8 mouse cellular contexts compared by ENCODE assay signal in the genomic region with DNA sequence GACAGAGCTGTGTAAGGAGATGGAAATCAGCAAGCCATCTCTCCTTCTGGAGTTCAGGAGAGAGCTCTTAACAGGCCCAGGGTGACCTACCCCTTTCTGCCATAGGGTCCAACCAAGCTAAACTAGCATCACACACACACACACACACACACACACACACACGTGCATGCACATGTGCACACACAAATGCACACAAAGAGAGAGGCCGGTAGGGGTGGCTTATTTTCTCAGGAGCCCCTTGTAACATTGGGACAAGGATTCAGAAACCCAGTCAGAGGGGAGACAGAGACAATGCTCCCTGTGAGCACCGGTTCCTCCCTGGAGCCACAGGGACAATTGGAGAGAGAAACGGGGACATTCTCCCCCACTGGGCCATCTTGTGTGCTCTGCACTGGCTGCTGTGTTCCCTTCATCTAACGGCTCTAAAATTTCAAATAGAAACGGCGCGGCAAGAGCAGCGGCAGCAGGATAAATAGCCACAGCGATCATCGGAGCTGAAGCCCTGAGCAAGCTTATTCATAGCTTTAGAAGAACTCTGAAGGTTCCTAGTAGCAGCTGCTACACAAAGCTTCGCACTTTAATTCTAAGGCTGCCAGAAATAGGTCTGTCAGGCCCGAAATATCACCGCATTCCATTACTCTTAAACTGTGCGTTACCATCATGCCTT. TPM values are rescaled to one million over a fixed set of nuclear protein-coding genes. Genes with fewer than 3 reads are reported as not detected.
DNase-seq lines count a peak whose midpoint lies in the region; ATAC-seq and TF ChIP-seq lines count a peak whose summit lies in the region.

No protein-coding gene starts in this region.

- 16% methylated on average over 15 of the region's 15 CpGs for WGBS in heart, embryonic 12.5 days
- 6% methylated on average over 15 of the region's 15 CpGs for WGBS in forebrain, embryonic 10.5 days
- whole genome bisulfite sequencing in limb, embryonic 15.5 days = 14% methylated on average over 15 of the region's 15 CpGs

- intact Hi-C loops in heart, postnatal 10 days (cut with DNase I) = loop anchor here (2.0 kb wide), 1 partner anchor 18 kb away; no protein-coding TSS in a partner anchor
- intact Hi-C loops in gastrocnemius, postnatal 36 days (cut with DNase I) = no loop called here

- in situ Hi-C loops in ES-E14 (cut with MboI; ENCODE audit: low sequenced_read_pairs in 2 of 2, unreplicated experiment in 2 of 2) = no loop called here

- H3K4me2 ChIP-seq in heart, embryonic 12.5 days = peak overlapping the region; percentile 52
- peak overlapping the region; percentile 19; the same call in 1 of the 2 replicates for H3K4me2 ChIP-seq in limb, embryonic 15.5 days

- no peaks in the 10 kb centered on the region for H3K27me3 ChIP-seq in heart, embryonic 12.5 days (replicated peaks)
- H3K27me3 ChIP-seq in forebrain, embryonic 10.5 days (ENCODE audit: poor library complexity, severe bottlenecking) = peaks cover 38% of the 10 kb centered on the region
- H3K27me3 ChIP-seq in limb, embryonic 15.5 days = no peaks in the 10 kb centered on the region

- DNase-seq in heart, postnatal 10 days = no peak
- no peak for DNase-seq in ES-E14 (ENCODE audit: low read depth, low spot score)
- no peak for DNase-seq in forebrain, embryonic 10.5 days (ENCODE audit: extremely low spot score, low spot score)
- DNase-seq in spleen, postnatal 4 days (ENCODE audit: low spot score in 2 of 2) = no peak
- DNase-seq in gastrocnemius, postnatal 36 days = no peak
- no peak for DNase-seq in testis, postnatal 14 days (ENCODE audit: low spot score)

- 0 out of 2 replicates have a peak, but pooled peaks cover 4% of the 10 kb centered on the region for H3K9me3 ChIP-seq in heart, embryonic 12.5 days (replicated peaks)
- no peaks in the 10 kb centered on the region for H3K9me3 ChIP-seq in ES-E14 (ENCODE audit: control insufficient read depth, insufficient read depth, low read depth, low read length)
- no peaks in the 10 kb centered on the region for H3K9me3 ChIP-seq in forebrain, embryonic 10.5 days
- no peaks in the 10 kb centered on the region for H3K9me3 ChIP-seq in limb, embryonic 15.5 days

- no peak overlapping the region for H3K4me3 ChIP-seq in heart, embryonic 12.5 days
- peak overlapping the region in 1 of 2 experiments; percentile 1; a peak in 1 of 4 replicates for H3K4me3 ChIP-seq in ES-E14 (ENCODE audit: insufficient read depth in 1 of 2, low read depth in 1 of 2, low read length in 2 of 2, poor library complexity in 1 of 2, severe bottlenecking in 1 of 2)
- H3K4me3 ChIP-seq in forebrain, embryonic 10.5 days = peak overlapping the region; percentile 37
- H3K4me3 ChIP-seq in limb, embryonic 15.5 days = no peak overlapping the region

- peaks cover 31% of the 10 kb centered on the region for H3K4me1 ChIP-seq in heart, embryonic 12.5 days (replicated peaks)
- peaks cover 3 to 14% of the 10 kb centered on the region in 2 experiments for H3K4me1 ChIP-seq in ES-E14 (ENCODE audit: control insufficient read depth in 2 of 2, insufficient read depth in 2 of 2, low read length in 2 of 2, poor library complexity in 1 of 2)
- peaks cover 34% of the 10 kb centered on the region for H3K4me1 ChIP-seq in forebrain, embryonic 10.5 days
- H3K4me1 ChIP-seq in limb, embryonic 15.5 days = peaks cover 39% of the 10 kb centered on the region

- H3K36me3 ChIP-seq in heart, embryonic 12.5 days = no peaks in the 10 kb centered on the region
- H3K36me3 ChIP-seq in ES-E14 (ENCODE audit: control insufficient read depth, insufficient read depth, low read length, poor library complexity, severe bottlenecking) = no peaks in the 10 kb centered on the region
- no peaks in the 10 kb centered on the region for H3K36me3 ChIP-seq in forebrain, embryonic 10.5 days (replicated peaks)
- no peaks in the 10 kb centered on the region for H3K36me3 ChIP-seq in limb, embryonic 15.5 days

- no peak for ATAC-seq in heart, embryonic 12.5 days (ENCODE audit: insufficient number of reproducible peaks, low FRiP score)
- 0 out of 2 replicates have a peak, but pooled peaks have one; percentile 3 for ATAC-seq in limb, embryonic 15.5 days (ENCODE audit: insufficient number of reproducible peaks, low FRiP score, low TSS enrichment, low read depth)

- peak overlapping the region; percentile 54 for H3K9ac ChIP-seq in heart, embryonic 12.5 days
- peak overlapping the region; percentile 34; the same call in 1 of the 2 replicates for H3K9ac ChIP-seq in ES-E14 (ENCODE audit: insufficient read depth, low read depth, low read length, poor library complexity, severe bottlenecking)
- H3K9ac ChIP-seq in limb, embryonic 15.5 days = 0 out of 2 replicates have a peak overlapping the region, but pooled peaks have one; percentile 1

- peak overlapping the region; percentile 84 for H3K27ac ChIP-seq in heart, embryonic 12.5 days (ENCODE audit: poor library complexity, severe bottlenecking)
- H3K27ac ChIP-seq in ES-E14 (ENCODE audit: insufficient read depth, low read depth, low read length, poor library complexity, severe bottlenecking) = no peak overlapping the region
- peak overlapping the region; percentile 90 for H3K27ac ChIP-seq in forebrain, embryonic 10.5 days
- H3K27ac ChIP-seq in limb, embryonic 15.5 days = peak overlapping the region; percentile 86

TF ChIP-seq in ES-E14, 5 proteins besides CTCF, POLR2A, EP300 and RAD21:
- TF ChIP-seq CHD2 (IDR thresholded peaks at IDR 0.05; ENCODE audit: low read depth, low read length) (no peak), MAFK (IDR thresholded peaks at IDR 0.05; ENCODE audit: insufficient read depth, low read depth, low read length) (no peak), ZNF384 (IDR thresholded peaks at IDR 0.05; ENCODE audit: low read depth, low read length) (no peak)

RNA-seq across cellular contexts. Expression of gene Ctdsp2, which starts 21.7 kb away (rescaled TPM):
- polyA plus RNA-seq in heart, embryonic 12.5 days (2016; fragmentation: Nextera tagmentation; extraction: Ambion mirVana) = 54.0 and 54.6 TPM in 2 replicates
- 100 to 1,000 TPM; 131 to 149 TPM for total RNA-seq in heart, postnatal 10 days (2021)
- total RNA-seq in ES-E14 (2012; rRNA removed) = 28.5 and 38.1 TPM in 2 replicates
- 42.3 and 42.5 TPM in 2 replicates for polyA plus RNA-seq in forebrain, embryonic 10.5 days (2016; fragmentation: Nextera tagmentation; extraction: Ambion mirVana)
- polyA plus RNA-seq in limb, embryonic 15.5 days (2015; fragmentation: Nextera tagmentation; extraction: Ambion mirVana) = 72.2 and 85.8 TPM in 2 replicates
- total RNA-seq in gastrocnemius, postnatal 36 days (2021) = 100 to 1,000 TPM in 1 of 2 experiments, 10 to 100 TPM in 1; 83.2 to 103 TPM

RNA-seq across cellular contexts. Expression of gene Avil, which starts 43.7 kb away (rescaled TPM):
- 0.19 and 0.22 TPM in 2 replicates for polyA plus RNA-seq in heart, embryonic 12.5 days (2016; fragmentation: Nextera tagmentation; extraction: Ambion mirVana)
- under 1 TPM; 0.14 to 0.17 TPM for total RNA-seq in heart, postnatal 10 days (2021)
- 0.18 and 0.32 TPM in 2 replicates for total RNA-seq in ES-E14 (2012; rRNA removed)
- polyA plus RNA-seq in forebrain, embryonic 10.5 days (2016; fragmentation: Nextera tagmentation; extraction: Ambion mirVana) = 0.06 and 0.10 TPM in 2 replicates
- polyA plus RNA-seq in limb, embryonic 15.5 days (2015; fragmentation: Nextera tagmentation; extraction: Ambion mirVana) = 0.50 and 0.71 TPM in 2 replicates
- 1 to 10 TPM; 1.8 to 2.0 TPM for total RNA-seq in gastrocnemius, postnatal 36 days (2021)

RNA-seq across cellular contexts. Expression of gene Atp23, which starts 55.7 kb away (rescaled TPM):
- 8.2 and 10.0 TPM in 2 replicates for polyA plus RNA-seq in heart, embryonic 12.5 days (2016; fragmentation: Nextera tagmentation; extraction: Ambion mirVana)
- total RNA-seq in heart, postnatal 10 days (2021) = 1 to 10 TPM; 2.4 to 4.0 TPM
- total RNA-seq in ES-E14 (2012; rRNA removed) = 12.1 and 12.2 TPM in 2 replicates
- 19.9 and 21.2 TPM in 2 replicates for polyA plus RNA-seq in forebrain, embryonic 10.5 days (2016; fragmentation: Nextera tagmentation; extraction: Ambion mirVana)
- polyA plus RNA-seq in limb, embryonic 15.5 days (2015; fragmentation: Nextera tagmentation; extraction: Ambion mirVana) = 14.3 and 14.5 TPM in 2 replicates
- total RNA-seq in gastrocnemius, postnatal 36 days (2021) = 1 to 10 TPM; 1.3 to 1.7 TPM

Comparison
In these comparisons a context has a peak if more than half of its experiments do, and no peak if none do; other contexts are left out.
1. H3K9ac ChIP-seq: peak in every context shown above with its lines; median percentile 54 in heart, embryonic 12.5 days; 34 in ES-E14; 1 in limb, embryonic 15.5 days.